Mouse (Mus musculus) neural tube, embryonic 12.5 days (tissue): ENCODE data around the gene Snrpd3. TPM values are rescaled to one million over a fixed set of nuclear protein-coding genes. Genes with fewer than 3 reads are reported as not detected.
"Not testable (repeated sequence)": the region's sequence is repeated elsewhere in the genome, so short reads cannot be mapped to it uniquely, and the experiment has no call there.

Experiments used
- ATAC-seq: fragments of 200-750 bp; cut with Nextera tagmentation; 2 replicates; pipeline ENCODE4 v1.8.0; 2017; ENCODE audit warnings: low read depth, mild to moderate bottlenecking, moderate TSS enrichment, moderate library complexity; ENCODE audit not compliant: low FRiP score
- H3K27ac ChIP-seq: fragments of 300-500 bp; sonication (generic); 2 replicates; pipeline ENCODE4 v1.5.1; 2016
- H3K27me3 ChIP-seq: fragments of 300-500 bp; sonication (generic); replicated peaks from 2 replicates; pipeline ENCODE4 v1.6.1; 2016; ENCODE audit warnings: mild to moderate bottlenecking
- H3K36me3 ChIP-seq: fragments of 300-500 bp; sonication (generic); 2 replicates; pipeline ENCODE4 v1.6.1; 2016; ENCODE audit warnings: mild to moderate bottlenecking
- H3K4me1 ChIP-seq: fragments of 300-500 bp; sonication (generic); 2 replicates; pipeline ENCODE4 v1.6.1; 2016
- H3K4me2 ChIP-seq: fragments of 300-500 bp; sonication (generic); replicated peaks from 2 replicates; pipeline ENCODE4 v1.6.1; 2016; ENCODE audit warnings: mild to moderate bottlenecking
- H3K4me3 ChIP-seq: fragments of 300-500 bp; sonication (generic); 2 replicates; pipeline ENCODE4 v1.5.1; 2016
- H3K9ac ChIP-seq: fragments of 300-500 bp; sonication (generic); 2 replicates; pipeline ENCODE4 v1.6.1; 2016; ENCODE audit warnings: mild to moderate bottlenecking
- H3K9me3 ChIP-seq: fragments of 300-500 bp; sonication (generic); 2 replicates; pipeline ENCODE4 v1.6.1; 2016; ENCODE audit warnings: mild to moderate bottlenecking
- WGBS: fragments of 180-500 bp; shearing (Covaris S2); methylation state at CpG from one replicate; pipeline ENCODE4 v1.1.7; 2016; 5-methylcytosine and 5-hydroxymethylcytosine counted together
- polyA plus RNA-seq: library from polyadenylated mRNA; unstranded; fragments of >200 nt; fragmentation: Nextera tagmentation; extraction: Ambion mirVana; gene quantifications from 2 replicates; pipeline ENCODE4 v1.2.1, GENCODE M21; 2016

Snrpd3 gene
- polyA plus RNA-seq, 1 experiment from 2014 or later = 150 TPM

- Histone ChIP-seq H3K4me1 (no peaks in the 10 kb centered on the region), H3K27me3 (no peaks in the 10 kb centered on the region), H3K36me3 (peaks cover 34% of the 10 kb centered on the region), H3K9ac (no peak overlapping the region), H3K9me3 (no peaks in the 10 kb centered on the region), H3K27ac (no peak overlapping the region), H3K4me3 (no peak overlapping the region), H3K4me2 (no peak overlapping the region)
- ATAC-seq = no peak
- WGBS = 61% methylated on average over 3 of the region's 3 CpGs
Measured at GRCm38 (mm10) chr10:75505130-75505495, 12.2 kb upstream of the Snrpd3 start.

- not testable (repeated sequence) for ATAC-seq, H3K4me2 ChIP-seq, H3K4me1 ChIP-seq, H3K9ac ChIP-seq, H3K27ac ChIP-seq, H3K9me3 ChIP-seq, H3K4me3 ChIP-seq, H3K27me3 ChIP-seq
- H3K36me3 ChIP-seq = peaks cover 42% of the 10 kb centered on the region
- WGBS = 95% methylated on average over 3 of the region's 3 CpGs
Measured at GRCm38 (mm10) chr10:75505928-75506327, 11.4 kb upstream of the Snrpd3 start.

- H3K27ac ChIP-seq = no peak overlapping the region
- no peaks in the 10 kb centered on the region for H3K9me3 ChIP-seq
- H3K9ac ChIP-seq = no peak overlapping the region
- peaks cover 57% of the 10 kb centered on the region for H3K36me3 ChIP-seq
- WGBS = 95% methylated on average over 7 of the region's 7 CpGs
- H3K4me3 ChIP-seq = no peak overlapping the region
- H3K27me3 ChIP-seq = no peaks in the 10 kb centered on the region
- no peak overlapping the region for H3K4me2 ChIP-seq
- H3K4me1 ChIP-seq = no peaks in the 10 kb centered on the region
- no peak for ATAC-seq
Measured at GRCm38 (mm10) chr10:75510446-75510845, 6.9 kb upstream of the Snrpd3 start.

GRCm38 (mm10) chr10:75511060-75511459, 6.3 kb upstream of the Snrpd3 start:
- Histone ChIP-seq H3K27me3 (no peaks in the 10 kb centered on the region), H3K4me3 (no peak overlapping the region), H3K4me2 (no peak overlapping the region), H3K27ac (no peak overlapping the region), H3K4me1 (peaks cover 6% of the 10 kb centered on the region), H3K9ac (no peak overlapping the region), H3K36me3 (peaks cover 57% of the 10 kb centered on the region), H3K9me3 (no peaks in the 10 kb centered on the region)
- no peak for ATAC-seq
- WGBS = 92% methylated on average over 9 of the region's 9 CpGs

- ATAC-seq = no peak
- no peaks in the 10 kb centered on the region for H3K27me3 ChIP-seq
- no peak overlapping the region for H3K27ac ChIP-seq
- 92% methylated on average over 7 of the region's 7 CpGs for WGBS
- peaks cover 13% of the 10 kb centered on the region for H3K4me1 ChIP-seq
- no peaks in the 10 kb centered on the region for H3K9me3 ChIP-seq
- no peak overlapping the region for H3K4me2 ChIP-seq
- no peak overlapping the region for H3K9ac ChIP-seq
- peaks cover 55% of the 10 kb centered on the region for H3K36me3 ChIP-seq
- no peak overlapping the region for H3K4me3 ChIP-seq
Measured at GRCm38 (mm10) chr10:75511897-75512296, 5.5 kb upstream of the Snrpd3 start.

- H3K4me1 ChIP-seq = peaks cover 13% of the 10 kb centered on the region
- WGBS = 89% methylated on average over 7 of the region's 7 CpGs
- no peak overlapping the region for H3K4me3 ChIP-seq
- H3K36me3 ChIP-seq = peaks cover 46% of the 10 kb centered on the region
- no peaks in the 10 kb centered on the region for H3K9me3 ChIP-seq
- no peak overlapping the region for H3K4me2 ChIP-seq
- no peak overlapping the region for H3K27ac ChIP-seq
- H3K27me3 ChIP-seq = no peaks in the 10 kb centered on the region
- no peak for ATAC-seq
- H3K9ac ChIP-seq = no peak overlapping the region
Measured at GRCm38 (mm10) chr10:75512796-75513195, 4.6 kb upstream of the Snrpd3 start.

GRCm38 (mm10) chr10:75513306-75514067, 3.9 kb upstream of the Snrpd3 start:
- WGBS = 92% methylated on average over 8 of the region's 8 CpGs
- Histone ChIP-seq H3K36me3 (peaks cover 39% of the 10 kb centered on the region), H3K4me3 (no peak overlapping the region), H3K27me3 (no peaks in the 10 kb centered on the region), H3K4me1 (peaks cover 13% of the 10 kb centered on the region), H3K4me2 (no peak overlapping the region), H3K27ac (no peak overlapping the region), H3K9ac (no peak overlapping the region), H3K9me3 (no peaks in the 10 kb centered on the region)
- ATAC-seq = no peak

- Histone ChIP-seq H3K36me3 (peaks cover 31% of the 10 kb centered on the region), H3K27ac (no peak overlapping the region), H3K4me1 (peaks cover 22% of the 10 kb centered on the region), H3K4me2 (no peak overlapping the region), H3K4me3 (no peak overlapping the region), H3K9ac (no peak overlapping the region), H3K9me3 (no peaks in the 10 kb centered on the region), H3K27me3 (no peaks in the 10 kb centered on the region)
- WGBS = 75% methylated on average over 7 of the region's 7 CpGs
- no peak for ATAC-seq
Measured at GRCm38 (mm10) chr10:75514361-75514760, 3.0 kb upstream of the Snrpd3 start.

- Histone ChIP-seq H3K36me3 (peaks cover 31% of the 10 kb centered on the region), H3K9ac (no peak overlapping the region), H3K9me3 (no peaks in the 10 kb centered on the region), H3K4me1 (peaks cover 24% of the 10 kb centered on the region), H3K27me3 (no peaks in the 10 kb centered on the region), H3K4me2 (peak overlapping the region; percentile 77; the same call in 1 of the 2 replicates), H3K27ac (no peak overlapping the region), H3K4me3 (no peak overlapping the region)
- WGBS = 85% methylated on average over 4 of the region's 4 CpGs
- no peak for ATAC-seq
Measured at GRCm38 (mm10) chr10:75515216-75516037, 1.9 kb upstream of the Snrpd3 start.

- H3K4me2 ChIP-seq = peak overlapping the region; percentile 77
- H3K9ac ChIP-seq = peak overlapping the region; percentile 83
- ATAC-seq = no peak
- whole genome bisulfite sequencing = 32% methylated on average over 8 of the region's 8 CpGs
- peak overlapping the region; percentile 79 for H3K4me3 ChIP-seq
- H3K9me3 ChIP-seq = no peaks in the 10 kb centered on the region
- peaks cover 26% of the 10 kb centered on the region for H3K4me1 ChIP-seq
- H3K27ac ChIP-seq = 0 out of 2 replicates have a peak overlapping the region, but pooled peaks have one; percentile 82
- H3K36me3 ChIP-seq = peaks cover 31% of the 10 kb centered on the region
- no peaks in the 10 kb centered on the region for H3K27me3 ChIP-seq
Measured at GRCm38 (mm10) chr10:75516038-75516723, 1.2 kb upstream of the Snrpd3 start.

GRCm38 (mm10) chr10:75516724-75517072, 653 bp upstream of the Snrpd3 start:
- Histone ChIP-seq H3K4me2 (peak overlapping the region; percentile 77), H3K4me3 (peak overlapping the region; percentile 79), H3K36me3 (peaks cover 31% of the 10 kb centered on the region), H3K9ac (peak overlapping the region; percentile 83), H3K27ac (peak overlapping the region; percentile 82; the same call in 1 of the 2 replicates), H3K4me1 (peaks cover 26% of the 10 kb centered on the region), H3K9me3 (no peaks in the 10 kb centered on the region), H3K27me3 (no peaks in the 10 kb centered on the region)
- ATAC-seq = no peak
- whole genome bisulfite sequencing = under 1% methylated on average over 12 of the region's 12 CpGs

GRCm38 (mm10) chr10:75517758-75518143, 400 bp downstream of the Snrpd3 start, which contains the start of gene Gucd1:
TSS of gene Gucd1 (minus strand) at chr10:75517972.
- Histone ChIP-seq H3K9ac (peak within 1 kb of the TSS; percentile 83), H3K36me3 (peaks cover 28% of the 10 kb centered on the region), H3K4me1 (peaks cover 26% of the 10 kb centered on the region), H3K27me3 (no peaks in the 10 kb centered on the region), H3K9me3 (no peaks in the 10 kb centered on the region), H3K27ac (peak within 1 kb of the TSS; percentile 82; the same call in 1 of the 2 replicates), H3K4me3 (peak within 1 kb of the TSS; percentile 79), H3K4me2 (peak within 1 kb of the TSS; percentile 77)
- peak; percentile 94 for ATAC-seq
- WGBS = under 1% methylated on average over 20 of the region's 20 CpGs
